Mouse (Mus musculus) urinary bladder, postnatal 36 days (tissue): Measurements from ENCODE around the gene Ubc.
"Not testable (repeated sequence)": the region's sequence is repeated elsewhere in the genome, so short reads cannot be mapped to it uniquely, and the experiment has no call there.

Experiments
- DNase-seq, 2 experiments: peaks; one replicate each; pipeline ENCODE4 v3.0.0; 2022; ENCODE audit warnings: low spot score in 2 of 2, mixed read lengths in 1 of 2

Ubc gene

DNA sequence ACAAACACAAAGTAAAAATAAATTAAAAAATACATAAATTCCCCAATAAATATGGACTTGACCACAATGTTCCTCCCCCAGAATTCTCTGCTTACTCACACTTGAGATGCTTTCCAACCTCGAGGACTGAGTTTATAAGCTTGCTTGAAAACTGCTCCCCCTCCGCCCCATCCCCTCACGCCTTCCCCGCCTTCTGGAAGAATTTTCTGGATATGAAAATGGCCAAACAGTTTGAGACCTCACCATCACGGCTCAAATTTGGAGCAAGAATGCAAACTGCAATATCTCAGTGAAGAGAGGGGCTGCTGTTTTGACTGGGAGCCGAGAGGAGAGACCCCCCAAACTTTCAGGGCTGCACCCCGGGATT is 14.5 kb upstream of the Ubc start:
- DNase-seq, result no peak

DNA sequence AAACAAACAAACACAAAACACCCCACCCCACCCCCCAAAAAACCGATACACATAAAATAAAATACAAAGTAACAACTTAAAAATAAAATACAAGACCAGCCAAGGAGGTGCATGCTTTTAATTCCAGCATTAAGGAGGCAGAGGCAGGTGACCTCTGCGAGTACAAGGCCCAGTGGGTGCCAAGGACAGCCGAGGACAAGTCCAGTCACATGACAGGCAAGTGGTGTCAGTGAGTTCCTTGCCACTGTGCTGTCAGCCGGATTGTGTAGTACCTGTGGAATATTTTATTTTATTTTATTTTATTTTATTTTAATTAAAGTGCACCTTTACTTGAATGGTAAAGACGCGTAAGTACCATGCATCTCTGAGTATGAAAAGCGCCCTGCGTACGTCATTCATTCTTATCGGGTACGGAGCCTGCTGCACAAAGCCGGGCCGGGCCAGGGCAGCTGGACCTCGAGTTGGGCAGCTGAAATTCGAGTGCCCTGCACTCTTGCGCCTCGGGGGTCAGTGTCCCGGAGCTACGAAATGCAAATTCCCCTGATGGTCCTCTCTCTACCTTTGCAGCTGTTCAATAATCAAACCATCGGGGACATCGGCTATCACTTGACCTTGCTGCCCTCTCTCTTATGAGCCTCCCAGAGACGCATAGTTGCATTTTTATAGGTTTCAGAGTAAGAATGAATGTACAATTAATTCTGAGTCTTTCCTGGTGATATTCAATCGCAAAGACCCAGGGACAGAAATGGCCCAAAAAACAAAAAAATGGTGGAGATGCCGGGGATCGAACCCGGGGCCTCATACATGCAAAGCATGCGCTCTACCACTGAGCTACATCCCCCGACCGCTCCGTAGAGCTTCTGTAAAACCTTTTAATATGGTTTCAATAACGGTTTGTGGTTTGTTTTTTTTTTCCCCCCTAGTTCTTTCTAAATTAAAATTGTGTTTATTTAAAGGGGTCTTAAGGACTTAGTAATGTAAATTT is 13.8 kb upstream of the Ubc start:
- DNase-seq, result peak in 1 of 2 experiments; percentile 48

DNA sequence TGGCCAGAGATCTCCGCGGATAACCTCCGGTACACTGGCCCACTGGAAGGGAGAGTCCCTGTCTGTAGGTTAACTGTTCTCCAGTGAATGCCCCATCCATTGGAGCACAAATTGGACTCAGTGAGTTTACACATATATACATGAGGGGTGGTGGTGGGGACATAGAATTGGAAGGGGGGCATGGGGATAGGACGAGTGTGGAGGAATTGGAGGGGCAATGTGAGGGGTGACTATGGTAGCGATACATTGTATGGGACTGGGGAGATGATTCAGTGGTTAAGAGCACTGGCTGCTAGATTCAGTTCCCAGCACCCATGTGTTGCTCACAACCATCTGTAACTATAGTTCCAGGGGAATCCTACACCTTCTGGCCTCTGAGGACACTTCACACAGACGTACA is 13.0 kb upstream of the Ubc start:
- DNase-seq, result no peak

DNA sequence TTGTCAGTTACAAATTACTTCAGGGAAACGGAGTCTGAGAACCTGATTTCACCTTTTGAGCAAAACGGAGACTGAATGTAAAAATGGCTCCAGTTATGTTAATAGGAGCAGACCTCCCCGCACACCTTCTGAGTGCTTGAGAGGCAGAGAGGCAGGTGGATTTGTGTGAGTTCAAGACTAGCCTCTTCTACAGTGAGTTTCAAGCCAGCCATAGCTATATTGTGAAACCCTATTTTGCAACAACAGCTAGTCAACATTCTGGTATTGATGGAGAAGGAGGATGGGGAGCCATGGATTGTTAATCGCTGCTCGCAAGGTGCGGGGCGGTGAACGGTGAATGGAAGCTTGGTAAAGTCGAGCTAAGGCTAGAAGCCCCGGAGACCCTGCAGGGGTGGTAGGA is 12.5 kb upstream of the Ubc start:
- no peak for DNase-seq

DNA sequence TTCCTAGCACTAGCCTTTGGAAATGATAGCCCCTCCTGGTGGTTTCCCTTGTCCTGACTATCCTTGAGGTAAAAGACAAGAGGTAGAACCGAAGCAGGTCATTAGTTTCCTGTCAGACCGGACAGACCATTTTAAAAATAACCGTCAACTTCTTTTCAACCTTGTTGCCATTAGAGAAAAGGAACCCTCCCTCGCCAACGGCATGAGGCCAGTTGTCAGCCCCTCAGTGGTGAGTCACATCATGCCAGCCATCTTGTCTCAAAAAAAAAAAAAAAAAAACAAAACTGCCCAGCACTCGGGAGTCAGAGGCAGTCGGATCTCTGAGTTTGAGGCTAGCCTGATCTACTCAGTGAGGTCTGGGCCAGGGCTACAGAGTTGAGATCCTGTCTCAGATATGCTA is 10.9 kb upstream of the Ubc start:
- no peak for DNase-seq

DNA sequence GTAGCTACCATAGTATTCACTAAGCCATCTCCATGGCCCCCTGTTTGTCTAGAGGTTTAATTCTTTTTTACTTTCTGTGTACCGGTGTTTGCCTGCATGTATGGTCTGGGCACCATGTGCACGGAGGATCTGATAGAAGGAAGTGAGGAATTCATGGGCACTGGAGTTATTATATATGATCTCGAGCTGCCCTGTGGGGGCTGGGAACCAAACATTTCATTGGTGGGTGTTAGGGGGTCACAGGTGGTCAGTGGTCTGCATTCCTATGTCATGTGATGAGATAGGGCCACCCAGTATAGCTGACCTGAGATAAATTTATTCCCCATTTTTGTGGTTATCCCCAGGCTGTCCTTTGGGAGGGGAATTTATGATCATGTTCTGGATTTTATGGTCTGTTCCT is 5.0 kb upstream of the Ubc start:
- DNase-seq, result no peak

DNA sequence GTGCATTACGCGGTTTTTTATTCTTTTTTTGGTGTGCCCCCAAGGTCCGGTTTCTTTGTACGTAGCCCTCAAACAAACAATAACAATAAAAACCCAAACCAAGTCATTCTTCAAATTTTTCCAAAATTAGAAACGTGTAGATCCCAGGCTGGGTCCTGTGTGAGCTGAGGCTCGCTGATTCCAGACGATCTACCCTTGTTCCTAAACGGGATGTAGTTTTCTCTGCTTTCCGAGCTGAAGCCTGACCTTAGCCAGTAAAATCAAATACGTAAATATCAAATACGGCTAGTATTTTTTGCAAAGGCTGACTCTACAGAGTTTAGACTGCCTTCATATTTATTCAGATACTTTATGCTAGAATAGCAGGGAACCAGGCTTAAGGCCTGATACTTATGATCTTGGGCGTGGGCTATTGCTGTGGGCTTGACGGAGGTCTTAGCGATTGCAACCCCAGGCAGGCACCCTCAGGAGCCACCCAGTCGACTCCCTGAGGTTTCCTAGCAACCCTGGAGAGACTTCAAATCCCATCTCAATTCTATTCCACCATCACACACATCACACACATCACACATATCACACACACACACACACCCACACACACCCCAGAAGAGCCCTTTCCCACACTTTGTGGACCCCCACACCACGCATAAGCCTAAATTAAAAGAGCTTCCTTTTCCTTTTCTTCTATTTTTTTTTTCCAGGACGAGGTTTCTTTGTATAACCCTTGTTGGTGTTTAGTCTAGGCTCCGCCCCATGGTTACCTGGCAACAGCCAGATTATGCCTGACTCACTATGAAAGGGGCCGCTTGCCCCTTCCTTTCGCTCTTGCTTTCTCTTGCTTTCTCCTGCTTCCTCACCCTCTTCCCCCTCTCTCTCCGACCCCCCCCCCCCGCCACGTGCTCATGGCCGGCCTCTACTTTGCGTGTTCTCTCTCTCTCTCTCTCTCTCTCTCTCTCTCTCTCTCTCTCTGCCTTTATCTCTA is 3.9 kb upstream of the Ubc start:
- DNase-seq, result peak; percentile 82 to 83

DNA sequence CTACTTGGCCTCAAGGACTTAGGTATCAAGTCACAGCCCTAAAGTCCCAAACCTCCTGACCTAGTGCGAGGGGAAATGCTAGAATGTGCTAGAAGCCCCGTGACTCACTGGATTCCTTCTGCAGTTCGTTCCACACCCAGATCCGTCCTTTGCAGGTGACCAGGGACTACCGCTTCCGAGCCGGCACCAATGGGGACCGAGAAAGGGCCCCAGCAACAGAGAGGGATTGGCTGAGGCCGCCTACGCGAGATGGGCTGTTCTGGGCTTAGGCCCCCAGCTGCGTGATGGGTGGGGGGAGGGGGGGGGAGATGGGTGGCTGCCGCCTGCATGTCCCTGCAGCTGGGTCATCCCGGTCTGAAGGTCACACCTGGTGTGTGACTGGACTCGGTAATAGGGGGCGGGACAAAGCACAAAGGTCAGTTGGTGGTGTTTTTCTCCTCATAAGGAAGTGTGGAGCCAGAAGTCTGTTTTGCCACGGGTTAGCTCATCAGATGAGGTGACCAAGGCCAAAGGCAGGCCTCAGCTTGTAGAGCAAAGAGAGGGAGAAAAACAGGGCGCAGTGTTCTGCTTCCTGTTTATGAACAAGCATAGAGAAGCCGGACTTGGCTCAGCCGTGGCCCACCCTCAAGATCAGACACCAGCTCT is 3.1 kb upstream of the Ubc start:
- DNase-seq, result peak; percentile 97 to 98

DNA sequence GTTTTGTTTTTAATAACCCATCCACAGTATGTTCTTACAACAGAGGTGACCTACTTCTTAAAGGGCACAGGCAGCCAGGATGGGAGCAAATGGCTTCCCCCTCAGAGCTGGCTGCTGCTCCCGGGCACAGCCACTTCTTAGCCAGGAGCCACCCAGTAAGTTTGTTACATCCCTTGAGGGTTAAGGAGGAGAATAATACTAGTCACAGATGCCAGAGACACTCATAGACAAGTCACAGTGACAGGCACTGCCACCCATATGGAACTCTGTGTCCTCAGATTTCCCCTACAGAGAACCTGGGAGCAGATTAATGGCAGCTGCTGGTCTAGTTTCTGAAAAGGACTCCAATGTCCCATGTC is 2.6 kb upstream of the Ubc start:
- no peak for DNase-seq

DNA sequence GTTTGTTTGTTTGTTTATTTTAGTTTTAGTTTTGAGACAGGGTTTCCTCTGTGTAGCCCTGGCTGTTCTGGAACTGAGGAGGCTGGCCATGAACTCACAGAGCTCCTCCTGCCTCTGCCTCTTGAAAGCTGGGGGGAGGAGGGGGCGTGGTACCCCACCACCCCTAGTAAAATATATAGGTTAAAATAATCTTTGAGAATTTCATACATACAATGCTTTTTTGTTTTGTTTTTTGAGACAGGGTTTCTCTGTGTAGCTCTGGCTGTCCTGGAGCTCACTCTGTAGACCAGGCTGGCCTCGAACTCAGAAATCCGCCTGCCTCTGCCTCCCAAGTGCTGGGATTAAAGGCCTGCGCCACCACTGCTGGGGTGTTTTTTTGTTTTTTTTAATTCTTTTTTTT is 2.2 kb upstream of the Ubc start:
- not testable (repeated sequence) for DNase-seq

DNA sequence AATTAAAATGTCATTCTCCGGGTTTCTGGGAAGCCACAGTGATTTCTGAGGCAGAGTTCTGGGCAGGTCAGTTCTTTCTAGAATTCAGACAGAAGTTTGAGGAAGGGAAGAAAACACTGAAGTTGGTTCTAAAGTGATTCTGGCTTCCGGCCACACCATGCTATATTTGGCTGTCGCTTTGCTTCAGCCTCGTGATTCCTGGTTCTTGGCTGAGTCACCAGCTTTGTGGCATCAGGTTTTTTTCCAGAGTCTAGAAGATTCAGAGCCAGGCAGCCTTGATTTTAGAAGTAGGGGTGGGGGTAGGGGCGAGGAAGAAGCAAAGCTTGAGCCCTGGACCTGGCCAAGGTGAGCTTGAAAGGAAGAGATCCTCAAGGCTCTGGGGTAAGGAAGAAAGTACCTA is 1.6 kb upstream of the Ubc start:
- peak in 1 of 2 experiments; percentile 76 for DNase-seq

DNA sequence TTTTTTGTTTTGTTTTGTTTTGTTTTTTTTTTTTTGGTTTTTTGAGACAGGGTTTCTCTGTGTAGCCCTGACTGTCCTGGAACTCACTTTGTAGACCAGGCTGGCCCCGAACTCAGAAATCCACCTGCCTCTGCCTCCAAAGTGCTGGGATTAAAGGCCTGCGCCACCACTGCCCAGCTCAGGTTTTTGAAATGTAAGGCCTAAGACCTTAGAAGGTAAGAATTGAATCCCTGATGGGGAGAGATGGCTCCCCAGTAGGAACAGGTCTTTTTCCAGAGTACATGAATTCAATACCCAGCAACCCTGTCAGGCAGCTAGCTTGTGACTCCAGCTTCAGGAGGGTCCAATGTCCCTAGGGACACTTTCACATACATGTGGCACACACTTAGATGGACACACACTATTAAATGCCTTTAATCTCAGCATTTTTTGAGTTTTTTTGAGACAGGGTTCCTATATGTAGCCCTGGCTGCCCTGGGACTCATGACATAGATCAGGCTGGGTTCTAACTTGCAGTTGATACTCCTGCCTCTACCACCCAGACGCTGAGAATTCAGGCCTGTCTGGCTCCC is 990 bp upstream of the Ubc start:
- no peak for DNase-seq

DNA sequence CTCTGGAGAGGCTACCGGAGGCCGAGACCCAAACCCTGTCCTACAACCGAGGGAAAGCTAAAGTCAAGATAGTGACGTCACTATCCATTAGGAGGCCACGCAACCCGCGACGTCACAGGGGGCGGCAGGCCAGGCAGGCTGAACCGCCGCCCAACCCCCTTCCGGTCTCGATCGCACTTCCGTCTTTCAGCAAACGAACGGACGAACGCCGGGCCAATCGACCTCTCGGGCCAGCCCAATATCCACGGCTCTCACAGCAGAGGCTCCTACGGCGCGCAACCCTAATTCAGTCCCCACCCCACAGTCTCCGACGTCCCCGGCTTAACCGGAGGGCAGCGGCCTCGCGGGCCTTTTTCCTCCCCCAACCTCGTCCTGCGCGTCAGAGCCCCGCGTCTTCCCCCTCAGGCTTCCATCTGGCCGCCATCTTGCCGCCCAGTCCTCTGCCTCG is 847 bp downstream of the Ubc start, which contains the start of gene Gm10382:
Gene Gm10382 (plus strand): TSS at position 192 of the 448 bp plus-strand sequence.
- peak in 1 of 2 experiments; percentile 84 for DNase-seq

DNA sequence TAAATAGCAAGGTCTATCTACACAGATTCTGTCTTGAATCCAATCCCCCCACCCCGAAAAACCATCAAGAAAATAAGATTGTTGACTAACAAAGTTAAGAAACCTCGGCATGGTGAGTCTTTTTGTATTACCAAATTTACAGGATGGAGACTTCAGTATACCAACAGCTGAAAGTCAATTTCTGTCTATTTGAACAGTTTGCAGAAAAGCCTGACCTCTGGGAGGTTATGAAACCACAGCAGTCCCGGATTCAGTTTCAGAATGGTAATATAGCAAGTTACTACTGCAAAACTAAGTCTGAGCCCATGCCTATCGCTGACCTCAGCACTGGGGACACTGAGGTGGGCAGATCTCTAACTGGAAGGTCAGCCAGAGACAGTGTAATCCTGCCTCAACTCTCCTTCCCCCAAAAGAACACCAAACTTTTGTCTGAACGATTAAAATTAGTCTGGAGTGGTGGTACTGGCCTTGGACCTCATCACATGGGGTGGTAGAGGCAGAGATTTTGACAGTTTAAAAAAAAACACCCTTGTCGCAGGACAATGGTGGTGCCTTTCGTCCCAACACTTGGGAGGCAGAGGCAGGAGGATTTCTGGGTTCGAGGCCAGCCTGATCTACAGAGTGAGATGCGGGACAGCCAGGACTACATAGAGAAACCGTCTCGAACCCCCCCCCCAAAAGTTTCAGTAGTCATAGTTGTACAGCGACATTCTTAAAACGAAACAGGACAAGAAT is 1.5 kb downstream of the Ubc start:
- DNase-seq, result no peak

DNA sequence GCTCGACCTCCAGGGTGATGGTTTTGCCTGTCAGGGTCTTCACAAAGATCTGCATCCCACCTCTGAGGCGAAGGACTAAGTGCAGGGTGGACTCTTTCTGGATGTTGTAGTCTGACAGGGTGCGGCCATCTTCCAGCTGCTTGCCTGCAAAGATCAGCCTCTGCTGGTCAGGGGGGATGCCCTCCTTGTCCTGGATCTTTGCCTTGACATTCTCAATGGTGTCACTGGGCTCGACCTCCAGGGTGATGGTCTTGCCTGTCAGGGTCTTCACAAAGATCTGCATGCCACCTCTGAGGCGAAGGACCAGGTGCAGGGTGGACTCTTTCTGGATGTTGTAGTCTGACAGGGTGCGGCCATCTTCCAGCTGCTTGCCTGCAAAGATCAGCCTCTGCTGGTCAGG is 2.7 kb downstream of the Ubc start:
- DNase-seq, result not testable (repeated sequence)

DNA sequence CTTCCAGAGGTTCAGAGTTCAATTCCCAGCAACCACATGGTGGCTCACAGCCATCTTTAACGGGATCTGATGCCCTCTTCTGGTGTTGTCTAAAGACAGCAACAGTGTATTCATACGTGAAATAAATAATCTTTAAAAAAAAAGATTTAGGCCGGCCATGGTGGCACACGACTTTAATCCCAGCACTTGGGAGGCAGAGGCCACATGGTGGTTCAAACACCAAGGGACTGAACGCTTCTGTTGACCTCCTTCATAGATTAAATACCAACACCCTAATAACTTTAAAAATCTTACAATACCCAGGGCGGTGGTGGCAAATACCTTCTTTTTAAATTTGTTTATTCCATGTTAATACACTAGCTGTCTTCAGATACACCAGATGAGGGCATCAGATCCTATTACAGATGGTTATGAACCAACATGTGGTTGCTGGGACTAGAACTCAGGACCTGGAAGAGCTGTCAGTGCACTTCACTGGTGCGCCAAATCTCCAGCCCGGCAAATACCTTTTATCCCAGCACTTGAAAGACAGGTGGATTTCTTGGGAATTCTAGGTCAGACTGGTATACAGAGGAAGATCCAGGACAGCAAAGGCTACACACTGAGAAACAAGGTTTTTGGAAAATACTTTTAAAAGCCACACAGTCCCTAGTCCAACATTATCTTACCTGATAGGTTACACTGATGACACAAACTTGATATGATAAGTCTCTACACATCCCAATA is 4.6 kb downstream of the Ubc start:
- DNase-seq, result no peak

DNA sequence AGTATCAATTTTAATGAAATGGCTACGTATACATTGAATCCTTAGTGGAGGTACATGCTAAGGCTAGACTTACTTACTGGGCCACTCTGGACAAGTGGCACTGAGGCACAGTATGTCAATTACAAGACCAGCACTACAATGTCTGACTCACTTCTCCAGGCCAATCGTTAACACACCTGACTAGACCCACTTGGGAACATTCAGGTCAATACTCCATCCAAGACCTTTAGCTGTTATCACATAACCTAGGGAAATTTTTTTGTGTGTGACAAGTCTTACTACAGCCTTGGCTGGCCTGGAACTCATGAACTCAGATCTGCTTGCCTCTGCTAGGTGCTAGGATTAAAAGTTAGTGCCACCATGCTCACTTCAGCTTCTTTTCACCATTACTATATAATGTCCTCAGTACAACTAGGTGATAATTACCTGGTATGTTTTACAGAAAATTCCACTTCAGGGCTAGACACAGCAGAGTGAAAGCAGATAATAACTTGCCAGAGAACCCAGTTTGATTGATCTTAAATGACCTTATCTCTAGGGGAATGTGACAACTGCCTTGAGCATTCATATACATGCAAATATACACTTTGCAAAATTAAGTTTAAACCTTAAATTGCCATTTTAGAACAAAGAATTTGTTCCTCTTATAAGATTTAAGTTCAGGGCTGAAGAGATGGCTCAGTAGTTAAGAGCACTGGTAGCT is 5.3 kb downstream of the Ubc start:
- no peak for DNase-seq

DNA sequence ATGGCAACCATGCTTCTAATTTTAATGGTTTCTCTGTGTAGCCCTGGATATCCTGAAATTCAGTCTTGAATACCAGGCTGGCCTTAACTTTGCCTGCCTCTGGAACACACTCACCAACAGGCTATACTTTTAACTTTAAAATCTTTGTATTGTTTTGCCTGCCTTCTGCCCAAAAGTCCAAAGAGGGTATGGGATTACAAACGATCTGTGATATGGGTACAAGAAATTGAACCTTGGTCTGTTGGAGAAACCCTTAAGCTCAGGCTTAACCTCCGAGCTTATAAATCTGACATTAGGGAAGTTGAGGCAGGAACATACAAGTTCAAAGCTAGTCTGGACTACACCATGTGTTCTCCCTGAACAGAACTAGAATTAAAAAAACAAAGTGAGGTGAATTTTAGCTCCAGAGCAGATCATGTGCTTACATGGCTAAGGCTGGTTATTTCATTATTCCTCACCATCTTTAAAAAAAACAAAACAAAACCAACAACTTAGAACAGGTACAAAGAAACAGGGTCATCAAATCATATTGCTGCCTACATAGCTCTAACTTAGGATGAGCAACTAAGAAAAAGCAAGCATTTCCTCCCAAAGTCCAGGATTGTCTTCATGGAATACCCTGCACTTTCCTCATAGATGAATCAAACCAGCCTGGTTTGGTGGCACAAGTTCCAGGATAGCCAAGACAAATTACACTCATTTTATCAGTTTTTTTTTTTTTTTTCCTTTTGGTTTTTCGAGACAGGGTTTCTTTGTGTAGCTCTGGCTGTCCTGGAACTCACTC is 6.2 kb downstream of the Ubc start:
- DNase-seq, result no peak
